Mouse (Mus musculus) forebrain, embryonic 10.5 days (tissue): ENCODE results near the gene Mapkbp1. TPM values are rescaled to one million over a fixed set of nuclear protein-coding genes. Genes with fewer than 3 reads are reported as not detected.

Experiments used
- DNase-seq: peaks from one replicate; pipeline ENCODE4 v3.0.0-alpha.2; 2017; ENCODE audit warnings: low spot score; ENCODE audit errors: extremely low spot score
- H3K27ac ChIP-seq: fragments of 300-500 bp; sonication (generic); 2 replicates; pipeline ENCODE4 v1.5.1; 2016; ENCODE audit warnings: mild to moderate bottlenecking
- H3K27me3 ChIP-seq: fragments of 300-500 bp; sonication (generic); 2 replicates; pipeline ENCODE4 v1.6.1; 2016; ENCODE audit warnings: mild to moderate bottlenecking; ENCODE audit not compliant: poor library complexity, severe bottlenecking
- H3K36me3 ChIP-seq: fragments of 300-500 bp; sonication (generic); replicated peaks from 2 replicates; pipeline ENCODE4 v1.6.1; 2016; ENCODE audit warnings: mild to moderate bottlenecking, moderate library complexity
- H3K4me1 ChIP-seq: fragments of 300-500 bp; sonication (generic); 2 replicates; pipeline ENCODE4 v1.6.1; 2016
- H3K4me3 ChIP-seq: fragments of 300-500 bp; sonication (generic); 2 replicates; pipeline ENCODE4 v1.5.1; 2016; ENCODE audit warnings: mild to moderate bottlenecking, moderate library complexity
- H3K9me3 ChIP-seq: fragments of 300-500 bp; sonication (generic); 2 replicates; pipeline ENCODE4 v1.6.1; 2016; ENCODE audit warnings: mild to moderate bottlenecking, moderate library complexity
- WGBS: fragments of 180-500 bp; shearing (Covaris S2); methylation state at CpG from one replicate; pipeline ENCODE4 v1.1.7; 2016; 5-methylcytosine and 5-hydroxymethylcytosine counted together
- microRNA-seq: library from miRNA; unstranded; fragments of <30 nt; microRNA quantifications from one replicate; pipeline ENCODE4, GENCODE M21; 2017
- polyA plus RNA-seq: library from polyadenylated mRNA; unstranded; fragments of >200 nt; fragmentation: Nextera tagmentation; extraction: Ambion mirVana; gene quantifications from 2 replicates; pipeline ENCODE4 v1.2.1, GENCODE M21; 2016

Gene Mapkbp1
- polyA plus RNA-seq, 1 experiment from 2014 or later = 3.7 TPM

DNA sequence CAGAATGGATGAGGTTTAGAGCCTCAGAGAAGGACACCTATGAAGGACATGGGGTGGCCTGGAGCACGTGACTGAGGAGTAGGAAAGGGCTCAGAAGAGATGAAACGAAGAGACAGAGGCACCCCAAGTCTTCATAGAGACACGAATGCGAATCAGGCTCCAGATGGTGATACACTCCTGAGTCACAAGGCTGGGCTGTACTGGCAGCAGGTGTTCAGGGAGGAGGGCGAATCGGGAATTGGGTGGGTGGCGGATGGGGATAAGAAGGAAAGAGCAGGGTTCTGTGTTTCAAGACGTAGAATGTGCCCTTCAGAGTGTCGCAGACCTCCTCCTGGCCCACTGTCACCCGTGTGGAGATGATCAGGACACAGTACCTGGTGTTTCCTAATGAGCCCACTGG, 92.7 kb downstream of the Mapkbp1 start:
- DNase-seq = no peak
- H3K36me3 ChIP-seq = no peaks in the 10 kb centered on the region
- peaks cover 27% of the 10 kb centered on the region for H3K4me1 ChIP-seq
- WGBS = 90% methylated on average over 10 of the region's 10 CpGs
- H3K27ac ChIP-seq = no peak overlapping the region
- H3K4me3 ChIP-seq = no peak overlapping the region
- no peaks in the 10 kb centered on the region for H3K9me3 ChIP-seq
- peaks cover 7% of the 10 kb centered on the region for H3K27me3 ChIP-seq

GRCm38 (mm10) chr2:120066224-120066623, 93.7 kb downstream of the Mapkbp1 start:
- H3K4me1 ChIP-seq = peaks cover 17% of the 10 kb centered on the region
- H3K27me3 ChIP-seq = peaks cover 7% of the 10 kb centered on the region
- no peak overlapping the region for H3K4me3 ChIP-seq
- no peak for DNase-seq
- WGBS = 87% methylated on average over 3 of the region's 3 CpGs
- no peak overlapping the region for H3K27ac ChIP-seq
- no peaks in the 10 kb centered on the region for H3K36me3 ChIP-seq
- no peaks in the 10 kb centered on the region for H3K9me3 ChIP-seq

GRCm38 (mm10) chr2:120068555-120069465, 96.3 kb downstream of the Mapkbp1 start:
- WGBS = 36% methylated on average over 16 of the region's 16 CpGs
- H3K36me3 ChIP-seq = no peaks in the 10 kb centered on the region
- peak; percentile 31 for DNase-seq
- H3K4me1 ChIP-seq = peaks cover 17% of the 10 kb centered on the region
- H3K27ac ChIP-seq = peak overlapping the region; percentile 69; the same call in 1 of the 2 replicates
- H3K4me3 ChIP-seq = no peak overlapping the region
- no peaks in the 10 kb centered on the region for H3K9me3 ChIP-seq
- peaks cover 14% of the 10 kb centered on the region for H3K27me3 ChIP-seq

DNA sequence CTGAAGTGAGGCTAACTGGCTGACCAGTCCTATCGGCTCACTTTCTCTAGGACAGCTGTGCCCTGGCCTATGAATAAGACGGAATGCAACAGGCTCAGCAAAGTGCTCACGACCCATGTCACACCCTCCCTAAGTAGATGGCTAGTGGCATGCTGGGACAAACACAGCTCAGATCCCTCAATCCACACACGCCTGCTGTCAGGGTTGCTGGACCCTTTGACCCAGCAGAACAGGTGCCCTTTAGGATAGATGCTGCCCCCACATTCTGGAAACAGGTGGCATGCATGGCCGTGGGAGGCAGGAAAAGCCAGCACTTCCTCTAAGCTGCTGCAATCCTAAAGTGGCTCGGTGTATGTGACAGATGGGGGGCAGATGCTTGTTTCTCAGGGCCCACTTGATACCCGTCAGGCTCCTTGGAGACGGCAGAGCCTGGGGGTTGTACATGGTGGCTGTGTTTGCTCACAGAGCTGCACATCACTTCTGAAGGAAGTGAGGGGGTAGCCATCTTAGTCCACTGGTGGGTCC, 97.0 kb downstream of the Mapkbp1 start:
- 79% methylated on average over 8 of the region's 8 CpGs for WGBS
- no peak for DNase-seq
- no peak overlapping the region for H3K27ac ChIP-seq
- no peak overlapping the region for H3K4me3 ChIP-seq
- no peaks in the 10 kb centered on the region for H3K36me3 ChIP-seq
- peaks cover 17% of the 10 kb centered on the region for H3K4me1 ChIP-seq
- H3K9me3 ChIP-seq = no peaks in the 10 kb centered on the region
- peaks cover 21% of the 10 kb centered on the region for H3K27me3 ChIP-seq

- 95% methylated on average over 4 of the region's 4 CpGs for WGBS
- no peaks in the 10 kb centered on the region for H3K36me3 ChIP-seq
- no peak overlapping the region for H3K27ac ChIP-seq
- no peak for DNase-seq
- no peak overlapping the region for H3K4me3 ChIP-seq
- peaks cover 17% of the 10 kb centered on the region for H3K4me1 ChIP-seq
- H3K9me3 ChIP-seq = no peaks in the 10 kb centered on the region
- H3K27me3 ChIP-seq = peaks cover 65% of the 10 kb centered on the region
Measured at GRCm38 (mm10) chr2:120074096-120074495, 101.6 kb downstream of the Mapkbp1 start.

DNA sequence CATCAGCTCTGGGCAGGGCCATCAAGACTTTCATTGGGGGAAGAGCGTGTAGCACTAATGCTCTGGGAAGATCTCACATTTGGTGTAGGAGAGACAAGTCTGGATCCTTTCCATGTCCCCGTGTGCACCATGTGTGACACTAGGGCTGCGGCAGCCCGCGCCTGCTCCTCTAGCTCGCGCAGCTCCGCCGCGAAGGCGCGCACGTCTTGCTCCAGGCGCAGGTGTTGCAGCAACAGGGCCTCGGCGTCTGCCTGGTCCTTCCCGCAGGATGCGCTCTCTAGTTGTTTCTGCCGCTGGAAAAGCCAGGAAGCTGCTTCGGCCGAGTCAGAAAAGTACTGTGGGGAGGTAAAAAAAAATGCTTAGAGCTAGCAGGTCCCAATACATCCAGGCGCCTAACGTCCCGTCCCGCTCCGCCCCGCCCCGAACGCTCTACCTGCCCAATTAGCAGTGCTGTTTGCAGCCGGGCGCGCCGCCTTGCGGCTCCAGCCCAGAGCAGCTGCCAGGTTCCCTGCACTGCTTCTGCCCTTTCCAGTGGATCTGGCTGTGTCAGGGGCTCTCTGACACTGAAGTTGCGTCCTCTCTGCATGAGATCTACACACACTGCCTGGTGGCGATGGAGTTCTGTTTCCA, 103.7 kb downstream of the Mapkbp1 start:
- H3K4me1 ChIP-seq = peaks cover 14% of the 10 kb centered on the region
- 1% methylated on average over 36 of the region's 36 CpGs for WGBS
- no peak overlapping the region for H3K27ac ChIP-seq
- peaks cover 59% of the 10 kb centered on the region for H3K27me3 ChIP-seq
- H3K9me3 ChIP-seq = no peaks in the 10 kb centered on the region
- peak overlapping the region; percentile 53 for H3K4me3 ChIP-seq
- no peaks in the 10 kb centered on the region for H3K36me3 ChIP-seq
- DNase-seq = peak; percentile 57

Small RNA genes within 50 kb of the gene (microRNA-seq; reads per million reads assigned to microRNA genes)
- gene Mir7665 = not detected

Other genes with a start within 250 kb of the Mapkbp1 start
- 1.2 and 1.8 TPM in 2 replicates for gene Itpka, start 230.4 kb upstream of the Mapkbp1 start, polyA plus RNA-seq
- gene Ltk, start 212.3 kb upstream of the Mapkbp1 start, polyA plus RNA-seq = 0.33 TPM in 1 of 2 replicates, not detected in the other
- gene Rpap1, start 185.2 kb upstream of the Mapkbp1 start, polyA plus RNA-seq = 42.3 and 43.5 TPM in 2 replicates
- gene Tyro3, start 175.0 kb upstream of the Mapkbp1 start, polyA plus RNA-seq = 27.0 and 27.6 TPM in 2 replicates
- 29.1 and 30.1 TPM in 2 replicates for gene Mga, start 75.5 kb upstream of the Mapkbp1 start, polyA plus RNA-seq
- 22.3 and 24.9 TPM in 2 replicates for gene Jmjd7, start 54.8 kb downstream of the Mapkbp1 start, polyA plus RNA-seq
- 4.2 and 5.9 TPM in 2 replicates for gene Gm28042, start 54.8 kb downstream of the Mapkbp1 start, polyA plus RNA-seq
- 2.0 and 2.6 TPM in 2 replicates for gene Pla2g4b, start 60.7 kb downstream of the Mapkbp1 start, polyA plus RNA-seq
- 23.7 and 28.4 TPM in 2 replicates for gene Ehd4, start 181.9 kb downstream of the Mapkbp1 start, polyA plus RNA-seq